Mouse (Mus musculus) heart, adult 8-10 months (tissue): ENCODE data around the gene Nanos3. TPM values are rescaled to one million over a fixed set of nuclear protein-coding genes. Genes with fewer than 3 reads are reported as not detected.

Experiments used
- DNase-seq: peaks from one replicate; pipeline ENCODE4 v3.0.0; 2022; ENCODE audit warnings: low spot score
- microRNA-seq: library from miRNA; unstranded; fragments of <30 nt; microRNA quantifications from one replicate; pipeline ENCODE4 v1.2.0, GENCODE M21; 2022
- total RNA-seq, 4 experiments: library from RNA; stranded (reverse); gene quantifications; 2 replicates each; pipeline ENCODE4 v1.2.4; 2022

Gene Nanos3
- total RNA-seq, 4 experiments from 2014 or later = 0.98 to 1.7 (median 1.5) TPM

DNA sequence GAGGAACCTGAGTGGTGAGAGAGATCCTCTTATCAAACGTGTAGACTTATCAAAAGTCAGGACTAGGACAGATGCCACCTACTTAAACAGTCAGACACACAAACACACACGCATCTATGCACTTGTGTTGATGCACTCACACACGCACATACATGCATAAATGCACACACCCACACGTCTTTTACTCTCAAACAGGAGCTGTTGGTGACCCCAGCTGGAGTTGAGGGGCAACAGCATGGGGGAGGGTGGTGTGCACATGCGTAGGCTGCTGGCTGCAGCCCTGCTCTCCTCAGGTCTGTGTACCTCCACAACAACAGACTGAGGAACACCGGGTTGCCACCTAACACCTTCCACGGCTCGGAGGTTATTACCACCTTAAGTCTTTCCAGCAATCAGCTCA is 56.7 kb downstream of the Nanos3 start:
- DNase-seq = no peak

DNA sequence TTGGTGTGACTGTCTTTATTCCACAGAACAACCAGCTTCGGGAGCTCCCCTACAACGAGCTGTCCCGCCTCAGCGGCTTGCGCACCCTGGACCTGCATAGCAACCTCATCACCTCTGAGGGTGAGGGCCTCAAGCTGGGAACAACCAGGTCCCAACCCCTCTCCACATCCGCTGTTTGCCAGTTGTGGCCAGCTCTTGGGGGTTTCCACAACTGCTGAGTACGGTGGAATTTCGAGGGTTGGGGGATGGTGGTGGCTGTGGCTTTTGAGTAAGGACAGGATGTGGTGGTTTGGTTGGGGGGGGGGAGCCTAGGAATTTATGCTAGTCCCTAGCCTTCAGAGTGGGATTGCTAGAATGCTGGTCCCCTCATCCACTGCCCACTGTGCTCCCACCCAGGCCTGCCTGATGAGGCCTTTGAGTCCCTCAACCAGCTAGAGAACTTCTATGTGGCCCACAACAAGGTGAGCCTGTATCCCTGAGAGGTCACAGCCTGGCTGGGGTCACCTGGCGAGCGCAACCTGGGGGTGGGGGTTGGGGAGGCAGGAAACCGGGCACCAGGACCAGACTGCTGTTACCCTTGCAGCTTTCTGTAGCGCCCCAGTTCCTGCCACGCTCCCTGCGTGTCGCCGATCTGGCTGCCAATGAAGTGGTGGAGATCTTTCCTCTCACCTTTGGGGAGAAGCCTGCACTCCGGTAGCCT is 57.7 kb downstream of the Nanos3 start:
- no peak for DNase-seq

DNA sequence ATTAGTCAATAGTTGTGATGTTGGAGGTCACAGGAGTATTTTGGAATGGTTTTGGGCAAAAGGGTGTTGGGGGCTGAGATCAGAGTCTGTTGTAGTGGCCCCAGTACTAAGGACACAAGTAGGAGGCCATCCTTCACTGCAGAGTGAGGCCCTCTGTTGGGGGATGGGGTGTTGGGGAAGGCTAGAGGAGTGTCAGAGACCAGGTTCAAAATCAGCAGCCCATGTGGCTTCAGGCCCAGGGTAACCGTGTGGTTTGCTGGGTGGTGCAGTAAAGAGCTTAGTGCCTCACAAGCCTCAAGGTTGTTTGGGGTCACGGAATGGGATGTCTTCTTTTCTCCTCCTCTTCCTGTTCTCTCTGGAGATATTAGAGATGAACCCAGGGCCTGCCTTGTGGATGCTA is 58.3 kb downstream of the Nanos3 start:
- no peak for DNase-seq

DNA sequence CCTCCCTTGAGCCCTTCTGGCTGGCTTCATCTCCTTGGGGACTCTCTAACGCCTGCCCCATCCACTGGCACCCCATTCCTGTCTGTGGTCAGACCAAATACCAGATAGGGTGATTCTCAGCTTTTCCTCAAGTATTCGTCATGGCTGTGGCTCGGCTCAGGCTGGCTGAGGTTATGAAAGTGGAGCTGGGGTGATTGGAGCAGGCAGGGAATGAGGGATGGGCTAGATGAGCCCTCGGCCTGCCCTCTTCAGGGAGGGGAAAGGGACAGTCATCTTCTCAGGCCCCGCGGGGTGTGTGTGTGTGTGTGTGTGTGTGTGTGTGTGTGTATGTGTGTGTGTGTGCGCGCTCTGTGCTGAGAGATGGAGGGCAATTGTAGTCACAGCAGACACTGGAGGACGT is 59.4 kb downstream of the Nanos3 start, which contains the start of gene Podnl1:
Gene Podnl1, plus strand, starts transcription at position 334 of the 400 bp plus-strand sequence.
- no peak for DNase-seq

Small RNAs within 50 kb of the gene (microRNA-seq; reads per million reads assigned to microRNA genes)
- gene Gm25110 (not detected), gene Mir181c (543 reads per million, percentile 77 among the genes with 10 or more reads in this experiment), gene Mir181d (651 reads per million, percentile 77 among the genes with 10 or more reads in this experiment), gene Mir23a (50,228 reads per million, percentile 98 among the genes with 10 or more reads in this experiment), gene Mir24-2 (not detected), gene Mir27a (3,401 reads per million, percentile 91 among the genes with 10 or more reads in this experiment), gene Mir3074-2 (not detected)

Other genes with a start within 250 kb of the Nanos3 start
- 1 to 10 TPM; 1.3 to 2.5 (median 1.9) TPM for gene Gm10644, start 230.0 kb downstream of the Nanos3 start, total RNA-seq
- 1 to 10 TPM in 3 of 4 experiments, under 1 TPM in 1; 0.81 to 2.4 (median 1.7) TPM for gene Asf1b, start 229.7 kb downstream of the Nanos3 start, total RNA-seq
- 100 to 1,000 TPM; 314 to 382 (median 360) TPM for gene Prkaca, start 212.2 kb downstream of the Nanos3 start, total RNA-seq
- 10 to 100 TPM; 26.4 to 28.5 (median 27.2) TPM for gene Samd1, start 187.5 kb downstream of the Nanos3 start, total RNA-seq
- gene 1700067K01Rik, start 183.7 kb downstream of the Nanos3 start, total RNA-seq = under 1 TPM in 3 of 4 experiments, not detected in 1; 0.25 to 0.50 (median 0.33) TPM
- gene 2210011C24Rik, start 173.0 kb downstream of the Nanos3 start, total RNA-seq = 1 to 10 TPM; 1.6 to 4.0 (median 3.2) TPM
- gene Palm3, start 163.7 kb downstream of the Nanos3 start, total RNA-seq = under 1 TPM; 0.11 to 0.41 (median 0.23) TPM
- gene Il27ra, start 142.6 kb downstream of the Nanos3 start, total RNA-seq = 1 to 10 TPM; 2.7 to 4.5 (median 3.1) TPM
- gene Rln3, start 140.2 kb downstream of the Nanos3 start, total RNA-seq = not detected
- 1 to 10 TPM; 4.6 to 7.5 (median 5.4) TPM for gene Gm10643, start 120.1 kb downstream of the Nanos3 start, total RNA-seq
- 10 to 100 TPM in 1 of 4 experiments, 1 to 10 TPM in 3; 6.7 to 10.0 (median 9.2) TPM for gene Rfx1, start 118.4 kb downstream of the Nanos3 start, total RNA-seq
- 1 to 10 TPM; 6.3 to 8.2 (median 8.0) TPM for gene Dcaf15, start 80.4 kb downstream of the Nanos3 start, total RNA-seq
- under 1 TPM in 2 of 4 experiments, not detected in 2; 0.11 TPM for gene Podnl1, start 59.2 kb downstream of the Nanos3 start, total RNA-seq
- 10 to 100 TPM; 10.9 to 14.6 (median 12.3) TPM for gene Cc2d1a, start 37.3 kb downstream of the Nanos3 start, total RNA-seq
- gene 4930432K21Rik, start 37.2 kb downstream of the Nanos3 start, total RNA-seq = 1 to 10 TPM in 1 of 4 experiments, under 1 TPM in 3; 0.17 to 1.2 (median 0.31) TPM
- gene Zswim4, start 51.8 kb upstream of the Nanos3 start, total RNA-seq = 1 to 10 TPM; 6.6 to 8.0 (median 7.2) TPM
- 100 to 1,000 TPM; 165 to 232 (median 189) TPM for gene D8Ertd738e, start 64.5 kb upstream of the Nanos3 start, total RNA-seq
- gene Mri1, start 72.1 kb upstream of the Nanos3 start, total RNA-seq = 10 to 100 TPM; 10.5 to 15.0 (median 12.5) TPM
- 10 to 100 TPM in 2 of 4 experiments, 1 to 10 TPM in 2; 7.5 to 12.3 (median 9.8) TPM for gene Ccdc130, start 85.2 kb upstream of the Nanos3 start, total RNA-seq
- gene Cacna1a, start 203.2 kb upstream of the Nanos3 start, total RNA-seq = 1 to 10 TPM; 1.3 to 3.6 (median 2.8) TPM